Mouse (Mus musculus) right cerebral cortex, postnatal 25 days (tissue): Measurements from ENCODE around the gene Myl4.
"Not testable (repeated sequence)": the region's sequence is repeated elsewhere in the genome, so short reads cannot be mapped to it uniquely, and the experiment has no call there.

Source experiments
- DNase-seq: peaks from one replicate; pipeline ENCODE4 v3.0.0; 2022

The Myl4 gene

DNA sequence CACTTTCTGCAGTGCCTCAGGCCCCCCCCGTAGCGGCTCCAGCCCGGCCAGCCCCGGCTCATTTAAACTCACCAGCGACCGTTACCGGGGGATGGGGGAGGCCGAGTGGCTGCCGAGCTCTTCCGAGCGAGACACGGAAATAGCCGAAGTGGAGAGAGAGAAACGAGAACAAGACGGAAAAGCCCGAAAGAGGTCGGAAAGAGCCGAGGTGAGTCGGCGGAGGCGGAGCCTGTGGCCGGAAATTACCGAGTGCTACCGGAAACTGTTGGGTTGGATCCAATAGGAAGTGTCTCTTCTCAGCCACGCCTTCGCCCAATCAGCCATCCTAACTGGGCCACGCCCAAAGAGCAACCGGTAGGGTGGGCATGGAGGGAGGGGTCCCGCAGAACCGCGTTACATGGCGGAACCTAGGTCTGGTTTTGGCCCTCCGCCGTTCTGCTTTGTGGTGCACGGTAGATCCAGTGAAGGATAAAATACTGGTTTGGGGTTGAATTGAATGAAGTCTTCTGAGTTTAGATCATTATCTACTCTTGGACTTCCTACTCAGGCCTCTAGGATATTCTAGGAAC, at the start of gene Myl4, which contains the start of gene Cdc27:
TSS of gene Myl4 (plus strand) at position 258 of the 569 bp plus-strand sequence.
TSS of gene Cdc27 (minus strand) at position 215 of the 569 bp plus-strand sequence.
- peak; percentile 99 for DNase-seq

DNA sequence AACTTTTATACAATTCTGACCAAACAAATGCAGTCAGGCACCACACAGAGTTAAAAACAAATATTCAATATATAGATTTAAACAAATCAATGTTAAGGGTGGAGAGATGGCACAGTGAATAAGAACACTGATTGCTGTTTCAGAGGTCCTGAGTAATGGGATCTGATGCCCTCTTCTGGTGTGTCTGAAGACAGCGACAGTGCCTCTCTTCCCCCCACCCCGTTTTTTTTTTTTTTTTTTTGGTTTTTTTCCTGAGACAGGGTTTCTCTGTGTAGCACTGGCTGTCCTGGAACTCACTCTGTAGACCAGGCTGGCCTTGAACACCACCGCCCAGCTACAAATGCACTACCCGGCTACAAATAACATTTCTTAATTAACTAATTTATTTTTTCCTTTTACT, 42.0 kb upstream of the Myl4 start:
- no peak for DNase-seq

DNA sequence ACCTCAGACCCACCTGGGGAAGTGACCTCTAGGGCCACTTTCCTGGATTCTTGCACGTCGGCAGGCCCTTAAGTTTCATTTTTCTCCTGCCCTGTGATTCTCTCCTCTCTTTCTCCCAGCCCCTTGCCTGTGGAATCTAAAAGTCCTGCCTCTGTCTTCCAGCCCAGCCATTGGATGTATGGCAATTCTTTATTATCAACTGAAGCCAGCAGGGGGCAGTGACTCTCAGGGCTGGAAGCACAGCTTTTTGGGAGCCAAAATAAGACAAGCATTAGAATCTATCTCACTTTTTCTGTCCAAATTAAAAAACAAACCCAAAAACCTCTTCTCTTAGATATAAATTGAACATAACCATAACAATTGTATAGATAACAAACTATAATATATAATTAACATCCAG, 39.9 kb upstream of the Myl4 start:
- DNase-seq: no peak

GRCm38 (mm10) chr11:104512436-104512835, 38.0 kb upstream of the Myl4 start:
- DNase-seq: no peak

- no peak for DNase-seq
Measured at GRCm38 (mm10) chr11:104525935-104526334, 24.5 kb upstream of the Myl4 start.

- no peak for DNase-seq
Measured at GRCm38 (mm10) chr11:104536843-104537242, 13.6 kb upstream of the Myl4 start.

DNA sequence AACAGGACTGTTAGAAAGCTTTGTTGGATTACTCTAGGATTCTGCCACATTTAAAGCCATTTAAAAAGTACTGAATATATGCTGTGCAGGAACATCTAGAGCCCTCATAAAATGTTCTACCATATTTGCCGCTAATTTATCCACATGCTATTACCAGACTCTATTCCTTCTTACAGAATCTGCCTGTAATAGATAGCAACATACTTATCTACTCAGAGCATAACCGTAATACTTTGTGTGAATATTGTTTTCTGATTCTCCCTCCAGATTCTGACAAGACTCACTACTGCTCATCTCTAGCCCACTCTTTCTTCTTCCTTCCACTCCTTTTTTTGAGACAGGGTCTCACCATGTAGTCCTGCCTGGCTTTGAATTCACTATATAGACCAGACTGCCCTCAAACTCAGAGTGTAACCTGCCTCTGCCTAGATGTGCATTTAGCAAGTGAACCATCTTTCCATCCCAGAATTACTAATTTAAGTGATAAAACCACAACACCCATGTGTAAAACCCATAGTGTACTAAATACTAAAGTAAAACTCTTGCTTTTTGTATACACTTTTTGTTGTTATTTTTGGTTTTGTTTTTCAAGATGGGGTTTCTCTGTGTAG, 12.4 kb upstream of the Myl4 start:
- no peak for DNase-seq

GRCm38 (mm10) chr11:104539811-104540210, 10.7 kb upstream of the Myl4 start:
- DNase-seq: no peak

DNA sequence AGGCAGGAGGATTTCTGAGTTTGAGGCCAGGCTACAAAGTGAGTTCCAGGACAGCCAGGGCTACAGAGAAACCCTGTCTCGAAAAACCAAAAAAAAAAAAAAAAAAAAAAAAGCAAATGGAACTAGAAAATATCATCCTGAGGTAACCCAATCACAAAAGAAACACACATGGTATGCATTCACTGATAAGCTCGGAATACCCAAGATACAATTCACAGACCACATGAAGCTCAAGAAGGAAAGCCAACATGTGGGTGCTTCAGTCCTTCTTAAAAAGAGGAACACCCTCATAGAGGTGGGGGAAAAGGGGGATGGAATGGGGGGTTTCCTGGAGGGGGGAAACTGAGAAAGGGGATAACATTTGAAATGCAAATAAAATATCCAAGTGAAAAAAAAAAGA, 7.1 kb upstream of the Myl4 start:
- not testable (repeated sequence) for DNase-seq

- no peak for DNase-seq
Measured at GRCm38 (mm10) chr11:104544507-104544906, 6.0 kb upstream of the Myl4 start.

- DNase-seq: no peak
Measured at GRCm38 (mm10) chr11:104547502-104547901, 3.0 kb upstream of the Myl4 start.

- peak; percentile 17 for DNase-seq
Measured at GRCm38 (mm10) chr11:104549438-104550405, 741 bp upstream of the Myl4 start.

- no peak for DNase-seq
Measured at GRCm38 (mm10) chr11:104558065-104558464, 7.6 kb downstream of the Myl4 start.

GRCm38 (mm10) chr11:104558651-104559403, 8.4 kb downstream of the Myl4 start:
- no peak for DNase-seq

GRCm38 (mm10) chr11:104560971-104561370, 10.5 kb downstream of the Myl4 start:
- DNase-seq: no peak

- DNase-seq: no peak
Measured at GRCm38 (mm10) chr11:104563496-104563895, 13.0 kb downstream of the Myl4 start.

GRCm38 (mm10) chr11:104565172-104565571, 14.7 kb downstream of the Myl4 start:
- DNase-seq: no peak

- DNase-seq: no peak
Measured at GRCm38 (mm10) chr11:104566097-104566496, 15.6 kb downstream of the Myl4 start.

- DNase-seq: no peak
Measured at GRCm38 (mm10) chr11:104566796-104567195, 16.3 kb downstream of the Myl4 start.

- DNase-seq: no peak
Measured at GRCm38 (mm10) chr11:104567736-104568135, 17.3 kb downstream of the Myl4 start.

- DNase-seq: no peak
Measured at GRCm38 (mm10) chr11:104568326-104568725, 17.9 kb downstream of the Myl4 start.

DNA sequence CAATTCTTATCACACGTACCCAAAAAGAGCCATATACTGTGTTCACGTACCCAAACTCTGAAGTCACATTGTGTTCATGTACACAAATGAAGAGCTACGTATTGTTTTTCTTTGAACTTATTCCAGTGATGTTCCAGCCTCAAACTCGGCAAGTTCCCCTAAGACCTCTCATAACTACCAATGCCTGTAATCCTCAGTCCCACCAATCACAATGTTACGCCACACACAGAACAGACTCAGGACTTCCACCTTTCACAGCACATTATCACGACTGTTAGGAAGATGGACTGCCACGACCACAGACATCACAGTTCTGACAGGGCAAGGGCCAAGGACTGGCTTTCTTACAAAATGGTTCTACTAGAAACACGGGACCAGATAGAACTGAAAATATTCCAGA, 20.1 kb downstream of the Myl4 start:
- not testable (repeated sequence) for DNase-seq

DNA sequence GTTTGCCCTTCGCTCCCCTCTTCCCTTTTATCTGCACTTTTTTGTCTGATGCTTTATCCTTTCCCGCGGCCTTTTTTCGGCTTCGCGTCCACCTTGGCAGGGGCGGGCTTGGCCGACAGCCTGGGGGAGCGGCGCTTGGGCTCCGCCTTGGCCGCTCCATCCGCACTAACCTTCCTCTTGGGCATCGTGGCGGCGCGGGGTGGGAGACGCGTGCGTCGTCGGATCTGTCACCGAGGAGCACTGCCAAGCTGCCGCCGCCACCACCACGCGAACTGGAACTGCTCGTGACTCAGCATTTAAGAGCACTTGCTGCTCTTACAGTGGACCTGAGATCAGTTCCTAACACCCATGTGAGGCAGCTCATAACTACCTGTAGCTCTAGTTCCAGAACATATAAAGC, 20.9 kb downstream of the Myl4 start:
- peak; percentile 58 for DNase-seq
